Mouse (Mus musculus) CH12.LX (cell line): ENCODE results near the gene Gemin8. TPM values are rescaled to one million over a fixed set of nuclear protein-coding genes. Genes with fewer than 3 reads are reported as not detected.

ENCODE experiments used
- DNase-seq: peaks from one replicate; pipeline ENCODE4 v3.0.0-alpha.2; 2013; ENCODE audit errors: extremely low read depth
- H3K27ac ChIP-seq: 2 replicates; pipeline ENCODE4 v1.5.1; 2012; ENCODE audit warnings: low read depth, mild to moderate bottlenecking, control low read depth, moderate library complexity; ENCODE audit not compliant: insufficient read depth
- H3K27me3 ChIP-seq: replicated peaks from 2 replicates; pipeline ENCODE3; 2012; ENCODE audit warnings: inconsistent platforms
- H3K36me3 ChIP-seq, 2 experiments: replicated peaks in 1 of 2; 2 replicates each; pipeline versions ENCODE3 to v1.6.1; 2012; ENCODE audit warnings: inconsistent platforms in 1 of 2, low read length in 1 of 2, mild to moderate bottlenecking in 1 of 2, mixed read lengths in 1 of 2, moderate library complexity in 1 of 2; ENCODE audit not compliant: control insufficient read depth in 1 of 2, insufficient read depth in 1 of 2
- H3K4me1 ChIP-seq, 2 experiments: 2 replicates each; pipeline ENCODE4 v1.6.1; 2012; ENCODE audit warnings: inconsistent platforms in 1 of 2, moderate library complexity in 1 of 2; ENCODE audit not compliant: insufficient read depth in 2 of 2, control insufficient read depth in 1 of 2
- H3K4me2 ChIP-seq: 2 replicates; pipeline ENCODE4 v1.6.1; 2012; ENCODE audit warnings: low read depth, mild to moderate bottlenecking, control low read depth; ENCODE audit not compliant: poor library complexity, insufficient read depth, severe bottlenecking
- H3K4me3 ChIP-seq, 3 experiments: fragments of 150-350 bp in 1 of 3; sonication (generic) in 1 of 3; replicated peaks in 1 of 3; 2 replicates each; pipeline versions ENCODE3 to v1.5.1; 2011 to 2012; ENCODE audit warnings: low read depth in 2 of 3, low read length in 2 of 3, mild to moderate bottlenecking in 2 of 3, moderate library complexity in 2 of 3, control low read depth in 1 of 3, improper control_type of control experiment in 1 of 3, inconsistent platforms in 1 of 3, mixed read lengths in 1 of 3; ENCODE audit not compliant: poor library complexity in 1 of 3
- H3K79me2 ChIP-seq: replicated peaks from 2 replicates; pipeline ENCODE4 v1.6.1; 2012; ENCODE audit warnings: mild to moderate bottlenecking, moderate library complexity; ENCODE audit not compliant: control insufficient read depth, poor library complexity, insufficient read depth, severe bottlenecking; ENCODE audit errors: extremely low read depth
- H3K9ac ChIP-seq: 2 replicates; pipeline ENCODE4 v1.6.1; 2012; ENCODE audit warnings: low read depth, mild to moderate bottlenecking, control low read depth, moderate library complexity; ENCODE audit not compliant: insufficient read depth
- H3K9me3 ChIP-seq: replicated peaks from 2 replicates; pipeline ENCODE3; 2012; ENCODE audit warnings: low read length, inconsistent platforms, mixed read lengths
- EP300 ChIP-seq: IDR thresholded peaks from 2 replicates; pipeline ENCODE4 v1.6.1; 2011; ENCODE audit warnings: low read length, improper control_type of control experiment
- GABPA ChIP-seq: IDR thresholded peaks from 2 replicates; pipeline ENCODE4 v1.6.1; 2012; ENCODE audit warnings: low read depth, low read length, improper control_type of control experiment, inconsistent platforms; ENCODE audit not compliant: insufficient replicate concordance
- HCFC1 ChIP-seq: IDR thresholded peaks from 2 replicates; pipeline ENCODE4 v1.6.1; 2012; ENCODE audit warnings: low read depth, mild to moderate bottlenecking, inconsistent platforms, low read length, improper control_type of control experiment
- IRF4 ChIP-seq: IDR thresholded peaks from 2 replicates; pipeline ENCODE4 v1.6.1; 2014; ENCODE audit warnings: low read depth, mild to moderate bottlenecking, inconsistent platforms, low read length, improper control_type of control experiment
- KAT2A ChIP-seq: IDR thresholded peaks from 2 replicates; pipeline ENCODE4 v1.6.1; 2012; ENCODE audit warnings: low read length, improper control_type of control experiment, inconsistent platforms; ENCODE audit not compliant: insufficient replicate concordance
- MAFK ChIP-seq: IDR thresholded peaks from 2 replicates; pipeline ENCODE4 v1.6.1; 2011; ENCODE audit warnings: low read length, improper control_type of control experiment; ENCODE audit not compliant: insufficient replicate concordance
- MAZ ChIP-seq: IDR thresholded peaks from 2 replicates; pipeline ENCODE4 v1.6.1; 2012; ENCODE audit warnings: low read depth, mild to moderate bottlenecking, inconsistent platforms, low read length, improper control_type of control experiment, moderate library complexity
- MEF2A ChIP-seq: IDR thresholded peaks from 2 replicates; pipeline ENCODE4 v1.6.1; 2014; ENCODE audit warnings: low read depth, mild to moderate bottlenecking, inconsistent platforms, low read length, improper control_type of control experiment, borderline replicate concordance
- MXI1 ChIP-seq: IDR thresholded peaks from 2 replicates; pipeline ENCODE4 v1.6.1; 2011; ENCODE audit warnings: mild to moderate bottlenecking, low read depth, low read length, improper control_type of control experiment
- NRF1 ChIP-seq: IDR thresholded peaks from 2 replicates; pipeline ENCODE4 v1.6.1; 2014; ENCODE audit warnings: low read depth, mild to moderate bottlenecking, inconsistent platforms, low read length, improper control_type of control experiment, moderate library complexity
- POLR2A ChIP-seq: IDR thresholded peaks from 2 replicates; pipeline ENCODE4 v1.6.1; 2011; ENCODE audit warnings: low read depth, mild to moderate bottlenecking, improper control_type of control experiment, low read length
- SIN3A ChIP-seq: IDR thresholded peaks from 2 replicates; pipeline ENCODE4 v1.6.1; 2012; ENCODE audit warnings: low read length, improper control_type of control experiment, inconsistent platforms
- UBTF ChIP-seq: IDR thresholded peaks from 2 replicates; pipeline ENCODE4 v1.6.1; 2012; ENCODE audit warnings: low read depth, mild to moderate bottlenecking, inconsistent platforms, low read length, improper control_type of control experiment, moderate library complexity
- USF1 ChIP-seq: IDR thresholded peaks from 2 replicates; pipeline ENCODE4 v1.6.1; 2014; ENCODE audit warnings: low read depth, mild to moderate bottlenecking, inconsistent platforms, low read length, improper control_type of control experiment
- USF2 ChIP-seq: conservative IDR thresholded peaks from 2 replicates; pipeline ENCODE4 v1.6.1; 2011; ENCODE audit warnings: low read depth, low read length, improper control_type of control experiment
- dilution Hi-C: fragments of 300-500 bp; cut with MboI; formaldehyde crosslinking; loops from 2 replicates; pipeline ENCODE4 v1.14.3; 2020; ENCODE audit warnings: low sequenced_read_pairs; ENCODE audit not compliant: extremely low pct_unique_long_range_greater_than_20kb, extremely low pct_ligation_motif_present
- in situ Hi-C: fragments of 300-500 bp; cut with MboI; formaldehyde crosslinking; loops from 3 replicates; pipeline ENCODE4 v1.14.3; 2019; ENCODE audit warnings: low sequenced_read_pairs, low pct_ligation_motif_present, low pct_unique_long_range_greater_than_20kb, mixed read lengths
- polyA plus RNA-seq: library from polyadenylated mRNA; unstranded; fragments of >175 nt; gene quantifications from 2 replicates; pipeline ENCODE4 v1.2.1, GENCODE M21; 2012; ENCODE audit warnings: low read depth; ENCODE audit not compliant: insufficient read length
- total RNA-seq, 2 experiments: library from RNA; depleted of rRNA; stranded (reverse); fragments of 300-350 nt in 1 of 2; fragments of >200 nt in 1 of 2; gene quantifications; 2 replicates each; pipeline ENCODE4 v1.2.3; 2012 to 2014

The Gemin8 gene
- total and polyA plus RNA-seq, 3 experiments, result 10.7 to 20.1 (median 13.0) TPM

DNA sequence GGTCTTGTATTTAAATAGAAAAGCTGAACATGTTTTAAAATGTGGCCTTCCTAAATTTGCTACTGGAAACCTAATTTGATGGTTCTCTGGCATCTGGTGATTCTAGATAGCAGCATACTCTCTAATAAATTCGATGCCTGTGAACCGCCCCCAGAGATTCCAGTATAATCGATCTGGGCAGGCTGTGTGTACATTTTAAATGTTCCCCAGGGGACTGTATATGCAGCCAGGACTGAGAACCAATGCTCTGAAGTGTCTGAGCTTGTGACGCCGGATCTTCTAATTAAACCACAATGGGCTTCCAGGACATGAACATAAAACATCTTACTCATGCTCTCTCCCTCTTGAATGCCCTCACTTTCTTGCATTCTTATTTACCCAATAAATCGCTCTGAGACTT is 46.0 kb downstream of the Gemin8 start:
- Histone ChIP-seq H3K27ac (no peak overlapping the region), H3K4me2 (no peak overlapping the region), H3K79me2 (no peaks in the 10 kb centered on the region), H3K4me3 (no peak overlapping the region), H3K27me3 (no peaks in the 10 kb centered on the region)
- in situ Hi-C loops (no loop called here), dilution Hi-C loops (no loop called here)
- no peak for TF ChIP-seq MXI1
- no peak for TF ChIP-seq HCFC1
- TF ChIP-seq POLR2A, result no peak
- TF ChIP-seq USF1, result no peak
- TF ChIP-seq, all 38 proteins: peak for 0
- Histone ChIP-seq H3K4me1 (no peaks in the 10 kb centered on the region), H3K9ac (no peak overlapping the region), H3K9me3 (no peaks in the 10 kb centered on the region), H3K36me3 (no peaks in the 10 kb centered on the region)
- DNase-seq, result no peak

DNA sequence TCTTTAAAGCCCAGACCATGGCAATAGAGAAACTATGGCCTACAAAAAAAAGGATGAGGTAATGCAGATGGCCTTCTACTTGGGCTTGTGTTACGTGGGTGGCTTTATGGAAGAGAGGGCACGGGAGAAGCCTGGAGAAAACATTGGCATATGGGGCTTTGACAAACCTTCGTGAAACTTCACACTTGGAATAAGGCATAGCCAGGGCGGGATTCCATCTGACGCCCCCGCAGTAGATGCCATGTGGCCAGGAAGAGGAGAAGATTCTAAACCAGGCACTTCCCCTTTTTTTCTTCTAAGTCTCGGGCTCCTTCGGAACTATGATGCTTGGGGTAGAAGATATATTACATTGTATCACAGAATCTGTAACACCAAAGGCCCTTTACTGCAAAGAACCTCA is 46.5 kb downstream of the Gemin8 start:
- Histone ChIP-seq H3K27ac (no peak overlapping the region), H3K9ac (no peak overlapping the region), H3K4me2 (no peak overlapping the region), H3K9me3 (no peaks in the 10 kb centered on the region), H3K27me3 (no peaks in the 10 kb centered on the region), H3K4me3 (no peak overlapping the region), H3K4me1 (no peaks in the 10 kb centered on the region), H3K79me2 (no peaks in the 10 kb centered on the region), H3K36me3 (no peaks in the 10 kb centered on the region)
- in situ Hi-C loops, result no loop called here
- dilution Hi-C loops, result no loop called here
- TF ChIP-seq MAFK (no peak), USF2 (no peak)
- DNase-seq, result no peak

DNA sequence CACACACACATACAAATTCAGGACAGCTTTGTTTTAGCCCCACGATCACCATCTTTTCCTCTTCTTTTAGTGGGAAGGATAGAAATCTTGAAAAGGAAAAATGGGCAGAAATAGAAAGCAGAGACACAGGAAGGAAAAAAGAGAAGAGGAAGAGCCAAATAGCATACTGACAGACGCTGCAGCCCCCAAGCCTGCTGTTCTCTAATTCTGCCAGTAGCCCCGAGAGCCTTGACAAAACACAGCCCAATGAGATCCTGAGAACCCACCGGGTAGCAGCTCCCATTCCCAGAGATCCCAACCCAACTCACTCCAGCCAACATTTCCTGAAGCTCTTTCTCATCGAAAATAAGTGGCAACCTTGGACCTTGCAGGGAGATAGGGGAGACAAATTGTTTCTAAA is 49.1 kb downstream of the Gemin8 start:
- no peaks in the 10 kb centered on the region for H3K27me3 ChIP-seq
- H3K9me3 ChIP-seq, result no peaks in the 10 kb centered on the region
- H3K36me3 ChIP-seq, result no peaks in the 10 kb centered on the region
- H3K4me2 ChIP-seq, result no peak overlapping the region
- TF ChIP-seq MAZ (no peak), IRF4 (no peak), GABPA (no peak), POLR2A (no peak), SIN3A (no peak), EP300 (no peak), UBTF (no peak), KAT2A (no peak), NRF1 (no peak), MEF2A (no peak)
- dilution Hi-C loops (no loop called here), in situ Hi-C loops (no loop called here)
- DNase-seq, result no peak
- no peaks in the 10 kb centered on the region for H3K79me2 ChIP-seq
- H3K27ac ChIP-seq, result no peak overlapping the region
- no peaks in the 10 kb centered on the region for H3K4me1 ChIP-seq
- H3K9ac ChIP-seq, result no peak overlapping the region
- no peak overlapping the region for H3K4me3 ChIP-seq
